8 mouse cellular contexts compared by ENCODE assay signal in the genomic region with DNA sequence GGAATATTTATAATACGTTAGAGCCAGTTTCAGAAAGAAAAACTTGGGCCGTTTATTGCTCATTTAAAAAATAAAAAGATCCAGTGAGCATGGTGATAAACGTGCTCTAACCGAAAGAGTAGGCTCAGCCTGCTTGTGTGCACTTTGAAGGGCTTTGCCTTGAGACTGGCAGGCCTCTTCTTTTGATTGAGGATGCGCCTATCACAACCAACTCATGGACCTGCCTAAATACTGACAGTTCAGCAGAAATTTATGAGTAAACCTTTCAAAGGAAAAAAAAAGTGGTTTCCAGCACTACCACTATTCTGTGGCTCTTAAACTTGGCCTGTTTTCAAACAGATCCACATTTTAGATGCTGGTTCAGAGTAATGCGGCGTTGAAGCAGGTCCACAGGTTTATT. TPM values are rescaled to one million over a fixed set of nuclear protein-coding genes. Genes with fewer than 3 reads are reported as not detected.
DNase-seq lines count a peak whose midpoint lies in the region; ATAC-seq and TF ChIP-seq lines count a peak whose summit lies in the region.

No protein-coding gene starts in this region.

- 0 out of 2 replicates have a peak, but pooled peaks cover 3% of the 10 kb centered on the region for H3K36me3 ChIP-seq in kidney, postnatal 0 days (ENCODE audit: insufficient read depth, low read length)
- H3K36me3 ChIP-seq in embryonic facial prominence, embryonic 11.5 days (replicated peaks; ENCODE audit: control insufficient read depth, insufficient read depth, low read depth, low read length), result no peaks in the 10 kb centered on the region; the same call in 1 of the 2 replicates
- H3K36me3 ChIP-seq in hindbrain, embryonic 11.5 days (ENCODE audit: control insufficient read depth, insufficient read depth, low read length), result no peaks in the 10 kb centered on the region
- no peaks in the 10 kb centered on the region for H3K36me3 ChIP-seq in midbrain, embryonic 15.5 days (replicated peaks)

- H3K9me3 ChIP-seq in kidney, postnatal 0 days (replicated peaks; ENCODE audit: low read length), result no peaks in the 10 kb centered on the region
- H3K9me3 ChIP-seq in embryonic facial prominence, embryonic 11.5 days (replicated peaks; ENCODE audit: control insufficient read depth, low read length), result no peaks in the 10 kb centered on the region
- H3K9me3 ChIP-seq in hindbrain, embryonic 11.5 days (ENCODE audit: control insufficient read depth, low read length), result no peaks in the 10 kb centered on the region
- H3K9me3 ChIP-seq in midbrain, embryonic 15.5 days, result no peaks in the 10 kb centered on the region

- TF ChIP-seq CTCF in kidney, postnatal 0 days (IDR thresholded peaks at IDR 0.05; ENCODE audit: low read depth), result no peak

- WGBS in kidney, postnatal 0 days, result 38% methylated on average over 7 of the region's 7 CpGs
- 36% methylated on average over 7 of the region's 7 CpGs for WGBS in embryonic facial prominence, embryonic 11.5 days
- WGBS in hindbrain, embryonic 11.5 days, result 37% methylated on average over 7 of the region's 7 CpGs
- 40% methylated on average over 7 of the region's 7 CpGs for WGBS in midbrain, embryonic 15.5 days

- H3K9ac ChIP-seq in kidney, postnatal 0 days (ENCODE audit: low read depth, low read length), result no peak overlapping the region
- H3K9ac ChIP-seq in embryonic facial prominence, embryonic 11.5 days (replicated peaks; ENCODE audit: low read length), result no peak overlapping the region
- H3K9ac ChIP-seq in hindbrain, embryonic 11.5 days (ENCODE audit: low read depth, low read length), result no peak overlapping the region
- H3K9ac ChIP-seq in midbrain, embryonic 15.5 days, result no peak overlapping the region; the same call in 1 of the 2 replicates

- DNase-seq in kidney, postnatal 0 days (ENCODE audit: low spot score), result no peak
- DNase-seq in kidney, postnatal 25 days, result no peak
- peak; percentile 20 for DNase-seq in embryonic facial prominence, embryonic 11.5 days (ENCODE audit: low spot score)
- DNase-seq in hindbrain, embryonic 11.5 days (ENCODE audit: low spot score), result peak; percentile 31
- DNase-seq in urinary bladder, postnatal 36 days (ENCODE audit: low spot score in 2 of 2), result no peak
- no peak for DNase-seq in left cerebral cortex, adult 11 months (ENCODE audit: low spot score)
- no peak for DNase-seq in spleen, adult 12 weeks (ENCODE audit: low spot score)

- H3K4me3 ChIP-seq in kidney, postnatal 0 days (replicated peaks; ENCODE audit: low read depth, low read length), result no peak overlapping the region
- peak overlapping the region; percentile 96; the same call in 1 of the 2 replicates for H3K4me3 ChIP-seq in embryonic facial prominence, embryonic 11.5 days (ENCODE audit: low read depth, low read length)
- peak overlapping the region; percentile 94 for H3K4me3 ChIP-seq in hindbrain, embryonic 11.5 days (ENCODE audit: low read depth, low read length)
- H3K4me3 ChIP-seq in midbrain, embryonic 15.5 days, result peak overlapping the region; percentile 86

- H3K4me1 ChIP-seq in kidney, postnatal 0 days (replicated peaks; ENCODE audit: insufficient read depth, low read length), result no peaks in the 10 kb centered on the region; the same call in 1 of the 2 replicates
- no peaks in the 10 kb centered on the region for H3K4me1 ChIP-seq in embryonic facial prominence, embryonic 11.5 days (ENCODE audit: control insufficient read depth, insufficient read depth, low read length)
- no peaks in the 10 kb centered on the region for H3K4me1 ChIP-seq in hindbrain, embryonic 11.5 days (replicated peaks; ENCODE audit: control insufficient read depth, insufficient read depth, low read length)
- peaks cover 14% of the 10 kb centered on the region; the same call in 1 of the 2 replicates for H3K4me1 ChIP-seq in midbrain, embryonic 15.5 days

- 0 out of 2 replicates have a peak overlapping the region, but pooled peaks have one; percentile 10 for H3K27ac ChIP-seq in kidney, postnatal 0 days
- no peak overlapping the region for H3K27ac ChIP-seq in embryonic facial prominence, embryonic 11.5 days (replicated peaks; ENCODE audit: low read depth, low read length)
- no peak overlapping the region for H3K27ac ChIP-seq in hindbrain, embryonic 11.5 days (ENCODE audit: low read depth, low read length)
- H3K27ac ChIP-seq in midbrain, embryonic 15.5 days, result peak overlapping the region; percentile 50

- ATAC-seq in kidney, postnatal 0 days (replicated peaks; ENCODE audit: low FRiP score, low read depth), result no peak
- no peak for ATAC-seq in embryonic facial prominence, embryonic 11.5 days (replicated peaks; ENCODE audit: insufficient number of reproducible peaks, low FRiP score, low TSS enrichment, low read depth)
- ATAC-seq in hindbrain, embryonic 11.5 days (ENCODE audit: low FRiP score), result no peak
- no peak for ATAC-seq in midbrain, embryonic 15.5 days (replicated peaks)

- H3K4me2 ChIP-seq in kidney, postnatal 0 days (ENCODE audit: low read length), result peak overlapping the region; percentile 89
- peak overlapping the region; percentile 84 for H3K4me2 ChIP-seq in embryonic facial prominence, embryonic 11.5 days (ENCODE audit: low read depth, low read length)
- H3K4me2 ChIP-seq in hindbrain, embryonic 11.5 days (replicated peaks; ENCODE audit: low read depth, low read length), result peak overlapping the region; percentile 38
- H3K4me2 ChIP-seq in midbrain, embryonic 15.5 days, result peak overlapping the region; percentile 98

- H3K27me3 ChIP-seq in kidney, postnatal 0 days (ENCODE audit: insufficient read depth, low read length), result no peaks in the 10 kb centered on the region; the same call in 1 of the 2 replicates
- H3K27me3 ChIP-seq in embryonic facial prominence, embryonic 11.5 days (ENCODE audit: control insufficient read depth, insufficient read depth, low read length), result peaks cover 2% of the 10 kb centered on the region; the same call in 1 of the 2 replicates
- peaks cover 14% of the 10 kb centered on the region; the same call in 1 of the 2 replicates for H3K27me3 ChIP-seq in hindbrain, embryonic 11.5 days (ENCODE audit: control insufficient read depth, insufficient read depth, low read length)
- H3K27me3 ChIP-seq in midbrain, embryonic 15.5 days (replicated peaks), result peaks cover 14% of the 10 kb centered on the region

RNA-seq across cellular contexts. Expression of a gene that starts 2.1 kb away (rescaled TPM):
- 0.38 and 0.71 TPM in 2 replicates for polyA plus RNA-seq in kidney, postnatal 0 days (2015; fragmentation: Nextera tagmentation; extraction: Ambion mirVana)
- polyA plus RNA-seq in embryonic facial prominence, embryonic 11.5 days (2014; fragmentation: Nextera tagmentation; extraction: Ambion mirVana), result 9.5 and 12.1 TPM in 2 replicates
- polyA plus RNA-seq in hindbrain, embryonic 11.5 days (2014; fragmentation: Nextera tagmentation; extraction: Ambion mirVana), result 28.5 and 36.5 TPM in 2 replicates
- 12.7 and 13.7 TPM in 2 replicates for polyA plus RNA-seq in midbrain, embryonic 15.5 days (2015; fragmentation: Nextera tagmentation; extraction: Ambion mirVana)

RNA-seq across cellular contexts. Expression of a gene that starts 7.5 kb away (rescaled TPM):
- 25.9 and 29.1 TPM in 2 replicates for polyA plus RNA-seq in kidney, postnatal 0 days (2015; fragmentation: Nextera tagmentation; extraction: Ambion mirVana)
- 23.1 and 23.5 TPM in 2 replicates for polyA plus RNA-seq in embryonic facial prominence, embryonic 11.5 days (2014; fragmentation: Nextera tagmentation; extraction: Ambion mirVana)
- 29.8 and 45.6 TPM in 2 replicates for polyA plus RNA-seq in hindbrain, embryonic 11.5 days (2014; fragmentation: Nextera tagmentation; extraction: Ambion mirVana)
- 26.5 and 27.8 TPM in 2 replicates for polyA plus RNA-seq in midbrain, embryonic 15.5 days (2015; fragmentation: Nextera tagmentation; extraction: Ambion mirVana)

Comparison
In these comparisons a context has a peak if more than half of its experiments do, and no peak if none do; other contexts are left out.
1. DNase-seq: peak in embryonic facial prominence, embryonic 11.5 days (single experiment) and hindbrain, embryonic 11.5 days (single experiment); none in kidney, postnatal 0 days (single experiment), kidney, postnatal 25 days (0 of 2), urinary bladder, postnatal 36 days (0 of 2), left cerebral cortex, adult 11 months (single experiment) and spleen, adult 12 weeks (single experiment).
2. H3K27ac ChIP-seq: peak in kidney, postnatal 0 days (single experiment) and midbrain, embryonic 15.5 days (single experiment); none in embryonic facial prominence, embryonic 11.5 days (single experiment) and hindbrain, embryonic 11.5 days (single experiment).
3. H3K4me2 ChIP-seq: peak in every context shown above with its lines; median percentile 98 in midbrain, embryonic 15.5 days; 89 in kidney, postnatal 0 days; 84 in embryonic facial prominence, embryonic 11.5 days; 38 in hindbrain, embryonic 11.5 days.